ENCODE assay signal across 8 mouse cellular contexts in the genomic region with DNA sequence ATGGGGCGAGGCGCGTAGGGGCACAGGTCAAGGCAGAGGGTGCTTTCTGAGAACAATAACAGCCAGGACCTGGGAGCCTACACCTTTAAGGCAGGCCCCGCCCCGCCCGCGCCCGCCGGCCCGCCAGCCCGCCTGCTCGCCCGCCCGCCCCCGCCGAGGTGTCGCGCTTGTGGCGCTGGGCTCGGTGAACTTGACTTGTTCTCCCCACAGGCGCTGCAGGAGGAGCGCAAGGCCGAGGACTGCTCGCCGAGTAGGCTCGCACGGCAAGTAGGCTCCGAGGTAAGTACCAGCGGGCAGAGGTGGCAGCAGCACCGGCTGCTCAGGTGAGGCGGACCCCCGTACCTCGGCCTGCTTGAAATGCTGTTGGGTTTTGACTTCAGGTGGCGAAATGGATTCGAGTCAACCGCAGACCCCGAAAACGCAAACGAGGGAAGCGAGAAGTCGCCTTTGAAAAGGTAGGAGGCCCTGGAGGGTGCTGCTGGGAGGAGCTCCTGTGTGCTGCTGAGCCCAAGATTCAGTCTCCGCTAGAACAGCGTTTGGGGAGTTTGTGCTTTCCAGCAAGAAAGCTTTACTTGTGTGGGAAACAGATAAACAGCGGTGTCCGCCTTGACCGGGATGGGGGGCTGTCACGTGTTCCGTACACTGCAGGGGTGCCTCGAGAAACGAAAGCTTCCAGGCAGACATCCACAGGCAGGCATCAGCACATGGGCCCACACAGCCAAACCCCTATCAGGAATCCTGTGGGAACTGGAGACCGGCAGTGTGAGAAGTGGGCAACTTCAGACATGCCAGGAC.
DNase-seq lines count a peak whose midpoint lies in the region; ATAC-seq and TF ChIP-seq lines count a peak whose summit lies in the region.

No protein-coding gene starts in this region.

- peak; percentile 89 for DNase-seq in CD4-positive helper T cell, adult 2 months (ENCODE audit: low read depth, low spot score)
- peak; percentile 90 to 96 for DNase-seq in kidney, postnatal 25 days
- DNase-seq in lung, adult 2 months: peak; percentile 87
- DNase-seq in testis, postnatal 10 days (ENCODE audit: low spot score): peak; percentile 89

- peak overlapping the region; percentile 64 for H3K9ac ChIP-seq in embryonic facial prominence, embryonic 15.5 days
- peak overlapping the region; percentile 98 for H3K9ac ChIP-seq in heart, embryonic 16.5 days (ENCODE audit: low read length)
- peak overlapping the region; percentile 76 for H3K9ac ChIP-seq in neural tube, embryonic 15.5 days (replicated peaks)

- no peaks in the 10 kb centered on the region for H3K27me3 ChIP-seq in embryonic facial prominence, embryonic 15.5 days
- H3K27me3 ChIP-seq in heart, embryonic 16.5 days (ENCODE audit: control insufficient read depth, insufficient read depth, low read length): no peaks in the 10 kb centered on the region
- H3K27me3 ChIP-seq in neural tube, embryonic 15.5 days (replicated peaks): no peaks in the 10 kb centered on the region

- peaks cover 1% of the 10 kb centered on the region; the same call in 1 of the 2 replicates for H3K4me1 ChIP-seq in bone marrow, adult 2 months (ENCODE audit: control insufficient read depth, insufficient read depth, low read length)
- peaks cover 46% of the 10 kb centered on the region for H3K4me1 ChIP-seq in embryonic facial prominence, embryonic 15.5 days
- peaks cover 38% of the 10 kb centered on the region for H3K4me1 ChIP-seq in heart, embryonic 16.5 days (ENCODE audit: control insufficient read depth, insufficient read depth, low read length)
- peaks cover 19% of the 10 kb centered on the region for H3K4me1 ChIP-seq in lung, adult 2 months (ENCODE audit: control insufficient read depth, insufficient read depth, low read length)
- peaks cover 43% of the 10 kb centered on the region for H3K4me1 ChIP-seq in neural tube, embryonic 15.5 days

- ATAC-seq in embryonic facial prominence, embryonic 15.5 days (ENCODE audit: insufficient number of reproducible peaks, low FRiP score, low TSS enrichment, low read depth): peak; percentile 84
- ATAC-seq in heart, embryonic 16.5 days (replicated peaks; ENCODE audit: extremely low read depth, insufficient read depth, low FRiP score): peak; percentile 83
- ATAC-seq in neural tube, embryonic 15.5 days (ENCODE audit: low FRiP score): peak; percentile 89

- H3K36me3 ChIP-seq in embryonic facial prominence, embryonic 15.5 days: no peaks in the 10 kb centered on the region
- no peaks in the 10 kb centered on the region for H3K36me3 ChIP-seq in heart, embryonic 16.5 days (ENCODE audit: control insufficient read depth, insufficient read depth)
- H3K36me3 ChIP-seq in neural tube, embryonic 15.5 days: no peaks in the 10 kb centered on the region

- H3K27ac ChIP-seq in bone marrow, adult 2 months (ENCODE audit: control insufficient read depth, insufficient read depth, low read depth, low read length, poor library complexity): peak overlapping the region; percentile 87
- peak overlapping the region; percentile 94 for H3K27ac ChIP-seq in embryonic facial prominence, embryonic 15.5 days (replicated peaks)
- H3K27ac ChIP-seq in heart, embryonic 16.5 days (ENCODE audit: low read length): peak overlapping the region; percentile 99
- peak overlapping the region; percentile 84 for H3K27ac ChIP-seq in neural tube, embryonic 15.5 days (replicated peaks)

- no peaks in the 10 kb centered on the region for H3K9me3 ChIP-seq in embryonic facial prominence, embryonic 15.5 days (replicated peaks)
- H3K9me3 ChIP-seq in heart, embryonic 16.5 days (replicated peaks; ENCODE audit: control insufficient read depth, low read length): no peaks in the 10 kb centered on the region
- H3K9me3 ChIP-seq in neural tube, embryonic 15.5 days (replicated peaks): no peaks in the 10 kb centered on the region

- H3K4me2 ChIP-seq in embryonic facial prominence, embryonic 15.5 days (replicated peaks): peak overlapping the region; percentile 56
- peak overlapping the region; percentile 85 for H3K4me2 ChIP-seq in heart, embryonic 16.5 days (ENCODE audit: low read depth, low read length)
- H3K4me2 ChIP-seq in neural tube, embryonic 15.5 days: peak overlapping the region; percentile 85

- WGBS in bone marrow, adult 2 months: under 1% methylated on average over 51 of the region's 51 CpGs
- WGBS in embryonic facial prominence, embryonic 15.5 days: under 1% methylated on average over 48 of the region's 51 CpGs
- under 1% methylated on average over 44 of the region's 51 CpGs for WGBS in heart, embryonic 16.5 days
- WGBS in lung, adult 2 months: under 1% methylated on average over 51 of the region's 51 CpGs
- under 1% methylated on average over 50 of the region's 51 CpGs for WGBS in neural tube, embryonic 15.5 days

- TF ChIP-seq POLR2A in bone marrow, adult 2 months (IDR thresholded peaks at IDR 0.05; ENCODE audit: borderline replicate concordance, control insufficient read depth, low read depth, low read length): peak; percentile 76
- peak; percentile 92; the same call in 1 of the 2 replicates for TF ChIP-seq POLR2A in lung, adult 2 months (IDR thresholded peaks at IDR 0.05; ENCODE audit: borderline replicate concordance, extremely low read depth, low read depth, low read length)

- H3K4me3 ChIP-seq in bone marrow, adult 2 months (replicated peaks; ENCODE audit: control insufficient read depth, low read depth, low read length): peak overlapping the region; percentile 92
- H3K4me3 ChIP-seq in embryonic facial prominence, embryonic 15.5 days (replicated peaks): peak overlapping the region; percentile 61
- peak overlapping the region; percentile 97 for H3K4me3 ChIP-seq in heart, embryonic 16.5 days (ENCODE audit: low read length)
- peak overlapping the region; percentile 98 for H3K4me3 ChIP-seq in lung, adult 2 months (replicated peaks; ENCODE audit: extremely low read depth, low read depth, low read length)
- H3K4me3 ChIP-seq in neural tube, embryonic 15.5 days (replicated peaks): peak overlapping the region; percentile 73

- no peak for TF ChIP-seq CTCF in bone marrow, adult 2 months (IDR thresholded peaks at IDR 0.05; ENCODE audit: control insufficient read depth, insufficient read depth, low read length)
- TF ChIP-seq CTCF in lung, adult 2 months (IDR thresholded peaks at IDR 0.05; ENCODE audit: insufficient read depth, low read length): no peak

Comparison
In these comparisons a context has a peak if more than half of its experiments do, and no peak if none do; other contexts are left out.
1. Peak in every context shown above with its lines: DNase-seq, ATAC-seq, H3K4me3 ChIP-seq and H3K27ac ChIP-seq.